Mouse (Mus musculus) hindbrain, embryonic 13.5 days (tissue): ENCODE data around the gene C1qa. TPM values are rescaled to one million over a fixed set of nuclear protein-coding genes. Genes with fewer than 3 reads are reported as not detected.

Experiments
- ATAC-seq: fragments of 200-750 bp; cut with Nextera tagmentation; 2 replicates; pipeline ENCODE4 v1.8.0; 2017; ENCODE audit warnings: moderate TSS enrichment; ENCODE audit not compliant: low FRiP score
- H3K27ac ChIP-seq: fragments of 300-500 bp; sonication (generic); 2 replicates; pipeline ENCODE4 v1.5.1; 2015; ENCODE audit warnings: inconsistent platforms, mild to moderate bottlenecking, moderate library complexity
- H3K27me3 ChIP-seq: fragments of 300-500 bp; sonication (generic); 2 replicates; pipeline ENCODE4 v1.6.1; 2015; ENCODE audit warnings: mild to moderate bottlenecking, inconsistent platforms
- H3K36me3 ChIP-seq: fragments of 300-500 bp; sonication (generic); 2 replicates; pipeline ENCODE4 v1.6.1; 2015; ENCODE audit warnings: mild to moderate bottlenecking, inconsistent platforms
- H3K4me1 ChIP-seq: fragments of 300-500 bp; sonication (generic); replicated peaks from 2 replicates; pipeline ENCODE4 v1.6.1; 2015; ENCODE audit warnings: inconsistent platforms
- H3K4me2 ChIP-seq: fragments of 300-500 bp; sonication (generic); 2 replicates; pipeline ENCODE4 v1.6.1; 2015; ENCODE audit warnings: inconsistent platforms, mild to moderate bottlenecking, moderate library complexity
- H3K4me3 ChIP-seq: fragments of 300-500 bp; sonication (generic); 2 replicates; pipeline ENCODE4 v1.5.1; 2015; ENCODE audit warnings: mild to moderate bottlenecking, inconsistent platforms
- H3K9ac ChIP-seq: fragments of 300-500 bp; sonication (generic); 2 replicates; pipeline ENCODE4 v1.6.1; 2015; ENCODE audit warnings: mild to moderate bottlenecking, inconsistent platforms
- H3K9me3 ChIP-seq: fragments of 300-500 bp; sonication (generic); 2 replicates; pipeline ENCODE4 v1.6.1; 2016; ENCODE audit warnings: inconsistent platforms
- WGBS: fragments of 180-500 bp; shearing (Covaris S2); methylation state at CpG from one replicate; pipeline ENCODE4 v1.1.7; 2015; 5-methylcytosine and 5-hydroxymethylcytosine counted together
- polyA plus RNA-seq: library from polyadenylated mRNA; unstranded; fragments of >200 nt; fragmentation: Nextera tagmentation; extraction: Ambion mirVana; gene quantifications from 2 replicates; pipeline ENCODE4 v1.2.1, GENCODE M21; 2015

Gene C1qa
- polyA plus RNA-seq, 1 experiment from 2014 or later: 24.6 TPM

DNA sequence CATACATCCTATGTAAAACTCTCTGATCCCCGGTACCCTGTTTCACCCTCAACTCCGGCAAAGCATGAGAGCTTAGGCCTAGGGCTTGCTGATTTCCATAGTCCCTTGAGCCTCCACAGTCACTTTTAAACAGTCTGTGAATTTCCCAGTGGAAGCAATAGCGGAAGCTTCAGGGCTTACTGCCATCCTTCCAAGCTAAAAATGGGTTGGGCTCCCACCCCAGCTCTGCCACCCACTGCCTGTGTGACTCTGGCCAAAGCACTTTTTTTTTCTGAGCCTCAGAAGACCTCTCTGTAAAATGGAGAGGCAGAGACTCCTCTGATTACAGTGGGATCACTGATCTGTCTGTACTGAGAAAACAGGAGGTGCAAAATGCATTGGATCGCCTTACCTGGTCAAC is 50.0 kb downstream of the C1qa start:
- ATAC-seq: no peak
- Histone ChIP-seq H3K36me3 (no peaks in the 10 kb centered on the region), H3K4me2 (no peak overlapping the region), H3K4me1 (peaks cover 14% of the 10 kb centered on the region; the same call in 1 of the 2 replicates), H3K27ac (no peak overlapping the region), H3K27me3 (no peaks in the 10 kb centered on the region), H3K9me3 (no peaks in the 10 kb centered on the region), H3K9ac (no peak overlapping the region), H3K4me3 (no peak overlapping the region)
- WGBS: 78% methylated on average over 4 of the region's 4 CpGs

DNA sequence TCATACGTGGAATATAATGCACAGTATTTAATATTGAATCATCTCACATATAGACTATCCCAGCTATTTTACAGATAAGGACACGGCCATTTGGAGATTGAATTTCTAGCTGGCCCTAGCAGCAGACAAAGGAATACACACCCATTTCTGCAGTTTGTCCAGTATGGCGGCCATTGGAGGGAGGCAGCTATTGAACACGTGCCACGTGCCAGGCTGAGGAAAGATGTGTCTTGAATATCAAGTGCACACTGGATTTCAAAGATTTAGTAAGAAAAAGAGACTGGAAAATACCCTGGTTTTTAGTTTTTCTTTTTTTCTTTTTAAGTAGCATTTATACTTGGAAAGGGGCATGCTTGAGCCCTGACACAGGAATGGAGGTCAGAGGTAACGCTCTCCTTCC is 51.4 kb downstream of the C1qa start:
- peaks cover 14% of the 10 kb centered on the region; the same call in 1 of the 2 replicates for H3K4me1 ChIP-seq
- H3K36me3 ChIP-seq: no peaks in the 10 kb centered on the region
- no peak overlapping the region for H3K27ac ChIP-seq
- no peak for ATAC-seq
- no peak overlapping the region for H3K4me3 ChIP-seq
- H3K4me2 ChIP-seq: no peak overlapping the region
- no peak overlapping the region for H3K9ac ChIP-seq
- no peaks in the 10 kb centered on the region for H3K9me3 ChIP-seq
- H3K27me3 ChIP-seq: no peaks in the 10 kb centered on the region
- 56% methylated on average over 6 of the region's 6 CpGs for WGBS

Other genes with a start within 250 kb of the C1qa start
- 14.9 and 16.5 TPM in 2 replicates for gene Ephb2, start 62.8 kb downstream of the C1qa start, polyA plus RNA-seq
- 37.9 and 48.5 TPM in 2 replicates for gene C1qb, start 12.6 kb downstream of the C1qa start, polyA plus RNA-seq
- 19.5 and 24.3 TPM in 2 replicates for gene C1qc, start 5.7 kb downstream of the C1qa start, polyA plus RNA-seq
- 5.6 and 6.1 TPM in 2 replicates for gene Epha8, start 58.0 kb upstream of the C1qa start, polyA plus RNA-seq
- gene Zbtb40, start 150.0 kb upstream of the C1qa start, polyA plus RNA-seq: 4.4 and 4.5 TPM in 2 replicates